Mouse (Mus musculus): Measurements from ENCODE around the gene Arl4d.

- TF ChIP-seq POLR2A (IDR thresholded peaks at IDR 0.05; ENCODE audit: low read depth, low read length), result no peak
- no peak for TF ChIP-seq CTCF (conservative IDR thresholded peaks at IDR 0.05; ENCODE audit: insufficient read depth, insufficient read length, low read depth, low read length)
These were observed 5.9 kb downstream of the Arl4d start for GRCm38 (mm10) chr11:101671255-101671654.
